Mouse (Mus musculus): Measurements from ENCODE around the gene Gzf1.

The Gzf1 gene

GRCm38 (mm10) chr2:148680775-148681291 is at the start of gene Gzf1:
Gene Gzf1, plus strand, starts transcription at chr2:148681023.
- in situ Hi-C loops (cut with MboI, MseI): loop anchor here (10.0 to 25.0 kb wide), 2 partner anchors 194 to 1669 kb away; partner anchors contain the start of genes Cst3 (in 1 of the 2) and Xrn2 (in 1 of the 2)

DNA sequence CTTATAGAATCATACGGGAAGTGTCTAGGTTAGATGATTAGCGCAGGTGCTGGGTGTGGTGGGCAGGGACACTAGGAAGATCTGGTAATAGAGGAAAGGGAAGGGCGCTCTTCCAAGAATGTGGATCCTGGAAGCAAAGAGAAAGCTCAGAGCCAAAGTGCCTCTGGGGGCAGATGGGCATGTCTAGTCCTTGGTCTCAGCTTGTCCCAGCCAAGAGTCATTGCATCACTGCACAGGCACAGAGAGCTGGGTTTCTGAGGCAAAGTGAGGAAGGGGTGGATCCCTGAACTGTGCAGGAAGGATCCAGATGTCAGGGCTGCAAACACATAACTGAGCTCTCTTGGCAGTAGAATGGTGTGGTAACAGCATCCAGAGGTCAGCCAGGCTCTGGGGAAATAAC is 49.2 kb upstream of the Gzf1 start:
- in situ Hi-C loops (cut with MboI, MseI): no loop called here

DNA sequence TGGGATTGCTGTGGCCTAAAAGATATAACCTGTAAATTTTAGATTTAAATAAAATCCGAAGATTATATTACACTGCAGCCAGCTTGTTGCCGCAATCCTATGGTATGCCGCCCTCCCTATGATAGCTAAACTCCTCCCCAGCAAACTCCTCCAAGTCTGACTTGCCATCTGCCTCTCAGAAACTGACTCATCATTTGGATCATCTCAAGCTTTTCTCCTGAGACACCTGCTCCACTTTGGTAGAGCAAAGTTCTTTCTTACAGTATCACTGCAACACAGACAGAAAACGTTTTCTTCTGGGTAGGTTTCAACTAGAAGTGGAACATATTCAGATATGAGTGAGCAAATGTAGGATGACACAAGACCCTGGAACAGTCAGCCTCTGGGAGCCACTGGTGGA is 46.4 kb upstream of the Gzf1 start:
- in situ Hi-C loops (cut with MboI, MseI): no loop called here

- in situ Hi-C loops (cut with MboI, MseI): no loop called here
These were observed 38.0 kb upstream of the Gzf1 start for GRCm38 (mm10) chr2:148642610-148643370.

DNA sequence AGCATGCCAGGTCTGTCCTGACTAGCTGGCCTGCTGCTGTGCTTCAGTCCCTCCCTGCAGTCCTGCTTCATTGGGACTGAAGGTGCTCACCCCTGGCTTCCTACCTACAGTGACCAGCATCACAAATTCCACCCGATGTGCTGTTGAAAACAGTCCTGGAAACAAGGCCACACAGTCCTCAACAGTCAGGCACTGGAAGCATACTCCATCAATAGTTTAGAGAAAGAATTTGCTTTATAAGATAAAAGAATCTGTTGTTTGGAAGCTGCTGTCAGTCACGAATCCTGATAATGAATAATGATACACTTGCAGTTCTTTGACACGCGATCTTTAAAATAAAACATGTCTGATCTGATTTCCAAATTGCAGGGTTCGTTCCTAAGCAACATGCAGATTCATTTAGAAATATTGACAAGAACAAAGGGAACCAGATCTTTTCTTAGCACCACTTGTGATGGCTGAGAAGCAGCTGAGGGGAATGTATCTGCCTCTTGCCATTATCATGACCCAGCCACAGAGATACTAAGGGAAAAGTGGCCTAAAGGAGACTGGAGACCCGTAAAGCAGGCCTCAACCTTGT is 36.3 kb upstream of the Gzf1 start:
- in situ Hi-C loops (cut with MboI, MseI): no loop called here

DNA sequence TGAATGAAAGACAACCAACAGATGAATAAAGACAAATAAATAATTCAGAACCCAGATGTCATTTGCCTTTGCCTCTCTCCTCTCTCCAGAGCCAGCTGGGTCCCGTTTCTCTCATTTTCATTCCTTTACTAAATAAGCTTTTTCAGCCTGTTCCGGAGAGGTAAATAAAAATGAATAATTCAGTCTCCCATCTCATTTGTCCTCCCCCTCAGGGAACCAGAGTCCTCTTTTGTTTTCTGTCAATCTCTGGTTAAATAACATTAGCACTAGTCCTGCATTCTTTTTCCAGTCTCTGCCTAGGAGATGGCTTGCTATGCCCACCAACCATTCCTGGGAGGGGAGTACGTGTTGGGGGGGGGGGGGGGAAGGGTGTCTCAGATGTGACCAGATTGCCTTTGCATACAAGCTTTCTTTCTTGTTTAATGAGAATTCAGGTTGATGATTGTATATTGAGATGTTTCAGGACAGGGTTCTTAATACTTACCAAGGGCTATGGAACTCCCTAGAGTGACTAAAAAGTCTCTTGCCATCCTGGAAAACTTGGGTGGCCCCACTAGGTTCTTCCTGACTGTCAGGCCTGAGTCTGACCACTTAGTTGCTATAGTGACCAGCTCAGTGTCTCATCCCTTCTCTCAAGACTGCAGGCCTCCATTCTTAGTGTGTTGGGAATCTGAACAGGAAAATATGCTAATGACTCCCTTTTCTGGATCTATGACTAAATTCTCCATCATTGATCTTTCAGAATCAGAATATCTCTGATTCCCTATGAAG is 30.1 kb upstream of the Gzf1 start:
- in situ Hi-C loops (cut with MboI, MseI): no loop called here

DNA sequence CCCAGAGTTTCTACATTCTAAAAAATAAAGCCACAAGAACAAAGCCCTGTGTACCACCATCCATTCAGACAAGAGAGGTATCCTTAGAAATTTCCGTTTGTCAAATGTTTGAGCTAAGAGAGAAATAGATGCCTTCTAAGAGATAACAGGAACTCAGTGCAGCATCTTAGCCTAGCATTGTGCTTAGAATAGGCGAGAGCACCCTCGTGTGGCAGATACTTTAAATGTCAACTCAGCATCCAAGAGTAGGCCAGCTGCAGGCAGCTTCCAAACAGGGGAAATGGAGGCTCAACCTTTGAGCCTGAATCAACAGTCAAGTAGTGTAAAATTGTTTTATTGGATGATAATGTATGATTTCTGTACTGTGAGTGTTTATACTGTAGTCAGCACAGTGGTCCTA is 25.9 kb upstream of the Gzf1 start:
- in situ Hi-C loops (cut with MboI, MseI): no loop called here

GRCm38 (mm10) chr2:148663458-148663857 is 17.4 kb upstream of the Gzf1 start:
- in situ Hi-C loops (cut with MboI, MseI): loop anchor here in 1 of 2 experiments (5.0 kb wide), 1 partner anchor 86 kb away; no protein-coding TSS in a partner anchor

GRCm38 (mm10) chr2:148672199-148673096 is 8.4 kb upstream of the Gzf1 start, which contains the start of gene Nxt1:
Gene Nxt1, plus strand, starts transcription at chr2:148672601.
- in situ Hi-C loops (cut with MboI, MseI): loop anchor here in 1 of 2 experiments (5.0 kb wide), 1 partner anchor 80 kb away; the partner anchor contains the start of gene Cstl1

DNA sequence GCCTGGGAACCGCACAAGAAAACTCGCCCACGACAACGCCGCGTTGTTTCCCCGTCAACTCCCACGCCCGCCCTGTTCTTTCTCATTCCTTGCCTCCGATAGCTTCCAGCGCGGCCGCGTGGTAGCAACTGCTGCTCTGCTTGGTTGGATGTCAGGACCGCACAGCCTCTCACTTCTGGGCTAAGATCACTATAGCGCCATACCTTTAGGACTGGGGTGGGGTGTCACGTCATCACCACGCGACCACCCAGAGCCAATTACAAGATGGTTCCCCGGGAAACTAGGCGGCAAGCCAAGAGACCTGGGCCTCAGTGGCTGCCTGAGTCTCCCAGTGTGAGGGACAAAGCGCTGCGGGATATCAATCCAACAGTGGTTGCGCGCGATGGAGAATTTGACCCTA is 3.0 kb upstream of the Gzf1 start:
- in situ Hi-C loops (cut with MboI, MseI): loop anchor here in 1 of 2 experiments (5.0 to 25.0 kb wide), 2 partner anchors 194 to 1666 kb away; partner anchors contain the start of gene Xrn2

- in situ Hi-C loops (cut with MboI, MseI): loop anchor here in 1 of 2 experiments (5.0 to 25.0 kb wide), 2 partner anchors 193 to 1667 kb away; partner anchors contain the start of gene Xrn2
These were observed 1.5 kb upstream of the Gzf1 start for GRCm38 (mm10) chr2:148679346-148679745.

GRCm38 (mm10) chr2:148681461-148681891 is 653 bp downstream of the Gzf1 start:
- in situ Hi-C loops (cut with MboI, MseI): loop anchor here (10.0 to 25.0 kb wide), 2 partner anchors 193 to 1669 kb away; partner anchors contain the start of genes Cst3 (in 1 of the 2) and Xrn2 (in 1 of the 2)

GRCm38 (mm10) chr2:148683031-148683430 is 2.2 kb downstream of the Gzf1 start:
- in situ Hi-C loops (cut with MboI, MseI): loop anchor here (10.0 to 25.0 kb wide), 2 partner anchors 192 to 1671 kb away; partner anchors contain the start of genes Cst3 (in 1 of the 2) and Xrn2 (in 1 of the 2)

- in situ Hi-C loops (cut with MboI, MseI): loop anchor here (10.0 to 25.0 kb wide), 2 partner anchors 190 to 1673 kb away; partner anchors contain the start of genes Cst3 (in 1 of the 2) and Xrn2 (in 1 of the 2)
These were observed 4.1 kb downstream of the Gzf1 start for GRCm38 (mm10) chr2:148684972-148685371.

DNA sequence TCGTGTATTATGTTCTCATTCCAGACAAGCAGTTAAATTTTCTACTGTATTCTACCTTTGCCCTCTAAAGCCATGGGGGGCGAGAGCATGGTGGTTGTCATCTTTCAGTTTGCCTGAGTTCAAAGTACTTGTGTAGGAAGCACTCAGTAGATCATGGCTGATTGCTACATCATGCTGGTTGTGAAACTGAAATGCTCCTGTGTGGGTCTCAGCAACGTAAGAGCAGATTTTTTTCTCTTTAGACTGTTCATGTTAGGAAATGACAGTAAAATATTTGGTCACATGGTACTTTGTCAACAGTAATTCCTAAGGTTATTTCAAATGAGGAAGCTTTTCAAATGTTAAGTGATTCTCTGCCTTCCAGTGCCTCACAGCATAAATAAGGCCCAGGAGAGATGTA is 4.9 kb downstream of the Gzf1 start:
- in situ Hi-C loops (cut with MboI, MseI): loop anchor here (10.0 to 25.0 kb wide), 2 partner anchors 189 to 1673 kb away; partner anchors contain the start of genes Cst3 (in 1 of the 2) and Xrn2 (in 1 of the 2)

- in situ Hi-C loops (cut with MboI, MseI): loop anchor here (10.0 to 25.0 kb wide), 2 partner anchors 188 to 1675 kb away; partner anchors contain the start of genes Cst3 (in 1 of the 2) and Xrn2 (in 1 of the 2)
These were observed 6.0 kb downstream of the Gzf1 start for GRCm38 (mm10) chr2:148686862-148687261.

GRCm38 (mm10) chr2:148687971-148688370 is 7.1 kb downstream of the Gzf1 start:
- in situ Hi-C loops (cut with MboI, MseI): loop anchor here (10.0 to 25.0 kb wide), 2 partner anchors 187 to 1676 kb away; partner anchors contain the start of genes Cst3 (in 1 of the 2) and Xrn2 (in 1 of the 2)

- in situ Hi-C loops (cut with MboI, MseI): loop anchor here (10.0 to 25.0 kb wide), 2 partner anchors 185 to 1677 kb away; partner anchors contain the start of genes Cst3 (in 1 of the 2) and Xrn2 (in 1 of the 2)
These were observed 8.8 kb downstream of the Gzf1 start for GRCm38 (mm10) chr2:148689444-148690140.

- in situ Hi-C loops (cut with MboI, MseI): loop anchor here in 1 of 2 experiments (25.0 kb wide), 1 partner anchor 1678 kb away; the partner anchor contains the start of gene Xrn2
These were observed 9.5 kb downstream of the Gzf1 start for GRCm38 (mm10) chr2:148690291-148690690.
